Mouse (Mus musculus) urinary bladder, postnatal 14 days (tissue): ENCODE measurements around the gene Arl11.

Source experiments
- DNase-seq: peaks from one replicate; pipeline ENCODE4 v3.0.0; 2021; ENCODE audit warnings: low spot score

The Arl11 gene

DNA sequence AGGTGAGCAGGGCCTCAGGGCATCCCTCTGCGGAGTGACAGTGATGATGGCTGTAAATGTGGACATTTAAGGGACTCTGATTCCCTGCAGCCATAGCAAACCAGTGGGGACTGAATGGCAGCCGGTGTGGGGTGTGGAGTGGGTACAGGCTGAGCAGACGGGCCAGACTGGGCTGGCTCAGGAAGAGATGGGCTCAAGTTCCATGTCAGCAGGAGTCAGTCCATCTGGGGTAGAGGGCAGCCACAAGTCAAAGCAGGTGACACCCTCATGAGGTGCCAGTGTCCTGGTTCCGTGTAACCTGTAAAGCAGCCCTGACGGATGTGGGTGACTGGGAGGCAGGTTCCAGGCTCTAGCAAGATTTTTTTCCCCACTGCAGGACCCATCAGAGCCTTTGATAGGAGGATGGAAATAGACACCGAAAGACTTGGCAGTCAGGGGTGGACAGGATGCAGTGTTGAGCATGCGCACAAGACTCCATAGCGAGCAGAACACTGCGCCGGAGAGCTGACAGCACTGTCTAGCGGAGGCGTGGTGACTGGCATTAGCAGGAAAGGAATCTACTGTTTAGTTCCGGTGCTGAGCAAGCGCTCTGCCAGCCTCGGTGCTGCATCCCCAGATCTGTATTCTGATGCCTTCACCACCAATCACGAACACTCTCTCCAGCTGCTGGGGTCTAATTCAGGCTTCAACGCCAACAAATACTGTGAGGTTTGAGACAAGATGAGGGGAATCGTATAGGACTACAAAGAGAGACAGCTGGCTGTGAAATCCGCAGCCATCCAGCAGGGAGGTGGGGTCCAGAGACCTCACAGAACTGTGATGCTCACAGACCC lies 18.3 kb downstream of the Arl11 start:
- peak; percentile 69 for DNase-seq

GRCm38 (mm10) chr14:61330591-61330990 lies 21.0 kb downstream of the Arl11 start:
- DNase-seq = no peak

DNA sequence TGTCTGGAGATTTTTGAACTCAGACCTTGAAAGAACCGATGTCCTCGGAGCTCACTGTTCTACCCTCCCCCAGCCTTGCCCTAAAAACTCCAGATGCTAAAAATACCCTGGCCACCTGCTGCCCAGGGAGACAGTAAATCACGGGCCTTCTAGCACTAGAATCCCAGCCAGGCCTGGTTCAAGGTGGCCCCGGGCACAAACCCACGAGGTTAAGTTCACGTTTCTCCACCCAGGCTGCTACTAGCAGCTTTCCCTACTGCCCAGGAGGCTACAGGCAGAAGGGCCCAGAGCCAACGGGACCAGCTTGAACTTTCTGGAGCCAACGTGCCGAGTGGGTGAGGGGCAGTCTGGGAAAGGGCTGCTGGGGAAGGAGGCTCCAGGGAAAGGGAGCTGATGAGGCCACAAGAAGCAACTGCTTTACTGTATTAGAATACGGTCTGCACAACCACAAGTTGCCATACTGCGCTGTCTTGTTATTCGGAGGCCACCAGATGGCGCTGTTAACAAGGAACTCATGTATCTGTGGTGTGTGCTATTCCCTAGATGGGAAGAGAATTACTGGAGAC lies 21.5 kb downstream of the Arl11 start:
- DNase-seq = peak; percentile 85

DNA sequence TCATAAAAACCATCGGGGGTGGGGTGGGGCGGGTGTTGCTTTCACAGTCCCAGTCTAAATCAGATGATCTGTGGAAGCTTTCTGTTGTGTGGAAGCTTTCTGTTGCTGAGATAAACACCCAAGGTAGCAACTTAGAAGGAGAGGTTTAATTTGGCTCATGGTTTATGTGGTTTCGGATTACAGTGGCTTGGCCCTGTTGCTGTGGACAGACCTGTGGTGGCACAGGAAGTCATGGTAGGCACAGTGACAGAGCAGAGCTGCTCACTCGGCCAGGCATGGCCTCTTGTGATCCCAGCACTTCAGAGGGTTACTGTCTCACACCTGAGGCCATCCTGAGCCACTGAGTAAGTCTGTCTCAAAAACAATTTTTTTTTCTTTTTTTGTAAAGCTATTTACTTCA lies 29.8 kb downstream of the Arl11 start:
- DNase-seq = no peak

- no peak for DNase-seq
Observed at GRCm38 (mm10) chr14:61344590-61344989, 35.0 kb downstream of the Arl11 start.

- no peak for DNase-seq
Observed at GRCm38 (mm10) chr14:61346827-61347698, 37.5 kb downstream of the Arl11 start.

- no peak for DNase-seq
Observed at GRCm38 (mm10) chr14:61349876-61350275, 40.3 kb downstream of the Arl11 start.

GRCm38 (mm10) chr14:61350808-61351207 lies 41.3 kb downstream of the Arl11 start:
- no peak for DNase-seq

DNA sequence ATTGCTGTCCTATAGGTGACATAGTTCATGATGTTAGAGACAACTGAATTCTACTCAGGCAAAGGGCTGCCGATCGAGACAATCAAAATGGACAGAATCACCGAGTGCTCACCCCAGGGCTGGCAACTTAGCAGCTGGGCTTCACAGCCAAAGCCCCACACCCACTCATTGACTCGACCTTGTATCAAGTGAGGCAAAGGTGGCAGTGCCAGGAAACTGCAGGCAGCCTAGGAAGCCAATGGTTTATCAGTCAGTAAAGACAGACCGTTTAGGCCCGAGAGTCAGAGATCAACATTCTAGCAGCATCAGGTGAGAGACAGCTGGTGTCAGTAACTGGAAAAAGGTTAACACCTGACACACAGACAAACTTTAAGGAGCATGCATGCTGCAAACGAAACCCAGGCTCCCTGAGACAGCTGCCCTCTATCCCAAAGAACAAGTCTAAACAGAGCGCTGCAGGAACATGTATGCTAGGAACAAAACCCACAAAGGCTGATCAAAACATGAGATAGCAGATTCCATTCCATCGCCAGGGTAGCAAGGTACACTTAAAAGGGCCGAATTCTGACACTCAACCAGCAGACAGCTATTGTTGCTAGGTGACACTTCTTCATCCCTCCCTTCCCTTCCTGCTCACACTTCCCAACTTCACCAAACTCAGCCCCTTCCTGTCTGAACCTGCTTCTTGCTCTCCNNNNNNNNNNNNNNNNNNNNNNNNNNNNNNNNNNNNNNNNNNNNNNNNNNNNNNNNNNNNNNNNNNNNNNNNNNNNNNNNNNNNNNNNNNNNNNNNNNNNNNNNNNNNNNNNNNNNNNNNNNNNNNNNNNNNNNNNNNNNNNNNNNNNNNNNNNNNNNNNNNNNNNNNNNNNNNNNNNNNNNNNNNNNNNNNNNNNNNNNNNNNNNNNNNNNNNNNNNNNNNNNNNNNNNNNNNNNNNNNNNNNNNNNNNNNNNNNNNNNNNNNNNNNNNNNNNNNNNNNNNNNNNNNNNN lies 45.0 kb downstream of the Arl11 start:
- peak; percentile 41 for DNase-seq

- DNase-seq = peak; percentile 94
Observed at GRCm38 (mm10) chr14:61360131-61360980, 50.8 kb downstream of the Arl11 start, which contains the start of gene Ebpl. Gene Ebpl, minus strand, starts transcription at chr14:61360439.

DNA sequence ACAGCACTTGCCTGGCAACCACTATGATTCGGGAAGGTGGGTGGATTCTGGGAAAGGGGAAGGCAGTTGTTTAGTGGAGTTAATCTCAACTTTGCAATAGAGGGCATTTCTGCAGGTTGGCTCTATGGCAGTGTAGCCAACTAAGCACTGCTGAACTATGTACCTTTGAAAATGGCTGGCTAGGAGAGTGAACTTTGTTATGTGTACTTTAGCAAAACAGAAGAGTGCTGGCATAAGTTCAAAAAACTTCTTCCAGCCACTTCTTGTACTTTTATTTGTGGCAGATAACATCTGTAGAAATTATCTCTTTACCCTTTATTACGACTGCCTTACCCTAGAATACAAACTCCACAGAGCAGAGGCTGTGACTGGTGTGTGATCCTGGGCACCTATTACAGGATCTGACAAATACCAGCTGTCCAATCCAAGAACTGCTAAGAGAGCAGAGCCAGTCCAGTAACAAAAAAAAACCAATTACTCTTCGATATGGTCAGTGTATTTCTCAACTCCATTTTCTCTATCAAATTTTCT lies 51.5 kb downstream of the Arl11 start:
- DNase-seq = no peak
